Mouse (Mus musculus) heart, postnatal 0 days (tissue): Measurements from ENCODE around the gene Tfcp2l1.

Source experiments
- CTCF ChIP-seq: IDR thresholded peaks from 2 replicates; pipeline ENCODE4 v1.5.1; 2016; ENCODE audit warnings: antibody characterized with exemption, control low read depth, low read depth
- EP300 ChIP-seq: IDR thresholded peaks from 2 replicates; pipeline ENCODE4 v1.6.1; 2016; ENCODE audit warnings: antibody characterized with exemption, low read depth

DNA sequence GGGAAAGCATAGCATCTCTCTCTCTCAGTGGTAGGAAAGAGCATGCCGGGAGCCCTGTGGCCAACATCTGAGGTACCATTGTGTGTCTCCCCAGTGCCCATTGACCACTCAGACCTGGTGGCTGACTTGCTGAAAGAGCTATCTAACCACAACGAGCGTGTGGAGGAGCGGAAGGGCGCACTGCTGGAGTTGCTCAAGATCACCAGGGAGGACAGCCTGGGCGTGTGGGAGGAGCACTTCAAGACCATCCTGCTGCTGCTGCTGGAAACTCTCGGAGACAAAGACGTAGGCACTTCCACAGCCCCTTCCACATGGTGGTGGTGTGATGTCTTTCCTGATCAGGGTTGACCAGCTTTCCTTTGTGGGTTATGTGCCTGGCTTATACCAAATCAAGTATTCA, 46.6 kb upstream of the Tfcp2l1 start:
- TF ChIP-seq CTCF (no peak), EP300 (no peak)
